Mouse (Mus musculus): ENCODE measurements around the gene Ell.

GRCm38 (mm10) chr8:70607603-70607897 lies 68.3 kb downstream of the Ell start:
- TF ChIP-seq CTCF (IDR thresholded peaks at IDR 0.05; ENCODE audit: low read depth, low read length) (no peak), EP300 (IDR thresholded peaks at IDR 0.05; ENCODE audit: insufficient read depth, low read depth, low read length) (0 out of 2 replicates have a peak, but pooled peaks have one; percentile 5)
